Mouse (Mus musculus) lung, postnatal 36 days (tissue): Measurements from ENCODE around the gene Plcz1.

Experiments
- DNase-seq: peaks from one replicate; pipeline ENCODE4 v3.0.0; 2022; ENCODE audit warnings: mixed read lengths

Plcz1 gene

DNA sequence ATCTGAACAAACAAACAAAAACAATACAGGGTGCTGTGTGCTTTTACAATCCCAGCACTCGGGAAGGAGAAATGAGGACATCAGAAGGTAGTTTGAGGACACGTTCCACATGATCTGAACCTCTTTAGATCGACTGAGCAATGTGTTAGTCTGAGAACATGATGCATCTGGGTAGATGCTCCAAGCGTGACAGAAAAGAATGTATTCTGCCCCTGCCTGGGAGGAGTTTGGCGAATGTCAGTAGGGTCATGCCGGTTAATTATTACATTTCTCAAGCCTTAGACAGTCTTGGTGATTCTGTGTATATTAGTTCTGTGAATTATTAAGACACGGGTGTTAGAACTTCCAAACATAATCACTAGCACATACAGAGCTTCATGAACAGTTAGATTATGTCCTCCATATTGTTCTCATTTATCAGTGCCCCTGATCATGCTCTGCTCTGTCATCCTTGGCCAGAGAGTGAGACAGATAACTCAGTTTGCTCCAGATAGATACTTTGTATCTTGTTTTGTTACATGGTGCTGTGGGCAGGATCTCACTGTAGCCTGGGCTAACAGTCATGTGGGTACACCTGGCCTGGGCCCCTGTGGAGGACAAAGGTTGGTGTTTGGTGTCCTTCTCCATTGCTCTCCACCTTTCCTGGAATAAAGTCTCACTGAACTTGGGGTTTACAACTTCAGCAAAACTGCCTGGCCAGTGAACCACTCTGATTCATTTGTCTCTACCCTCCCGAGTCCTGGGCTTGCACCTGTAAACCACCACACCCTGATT lies 94.0 kb downstream of the Plcz1 start:
- no peak for DNase-seq
